Mouse (Mus musculus): ENCODE data around the gene Zfp367. TPM values are rescaled to one million over a fixed set of nuclear protein-coding genes. Genes with fewer than 3 reads are reported as not detected.

The Zfp367 gene
- polyA plus RNA-seq, 1 experiment from 2014 or later = 26.1 TPM

DNA sequence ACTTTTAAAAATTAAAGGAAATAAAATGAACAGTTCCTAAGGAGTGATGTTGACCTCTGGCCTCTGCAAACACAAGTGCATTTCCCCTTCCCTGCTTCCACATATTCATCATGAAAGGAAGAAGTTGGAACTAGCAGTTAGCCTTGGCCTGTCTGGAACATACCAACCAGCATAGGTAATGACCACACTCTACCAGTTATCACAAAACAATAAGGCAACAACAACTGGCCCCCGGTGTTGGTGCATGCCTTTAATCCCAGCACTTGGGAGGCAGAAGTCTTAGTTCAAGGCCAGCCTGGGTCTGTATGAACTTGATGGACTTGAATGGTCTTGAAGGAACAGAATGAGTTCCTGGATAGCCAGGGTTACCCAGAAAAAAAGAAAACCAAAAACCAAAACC lies 42.6 kb downstream of the Zfp367 start:
- Histone ChIP-seq H3K4me3 (no peak overlapping the region), H3K27ac (no peak overlapping the region), H3K9me3 (replicated peaks) (no peaks in the 10 kb centered on the region), H3K27me3 (replicated peaks) (no peaks in the 10 kb centered on the region), H3K36me3 (no peaks in the 10 kb centered on the region), H3K9ac (no peak overlapping the region), H3K4me2 (no peak overlapping the region), H3K4me1 (peaks cover 14% of the 10 kb centered on the region)
- 83% methylated on average over 1 of the region's 1 CpGs for WGBS (ENCODE audit: insufficient replicate concordance)
- ATAC-seq = no peak

DNA sequence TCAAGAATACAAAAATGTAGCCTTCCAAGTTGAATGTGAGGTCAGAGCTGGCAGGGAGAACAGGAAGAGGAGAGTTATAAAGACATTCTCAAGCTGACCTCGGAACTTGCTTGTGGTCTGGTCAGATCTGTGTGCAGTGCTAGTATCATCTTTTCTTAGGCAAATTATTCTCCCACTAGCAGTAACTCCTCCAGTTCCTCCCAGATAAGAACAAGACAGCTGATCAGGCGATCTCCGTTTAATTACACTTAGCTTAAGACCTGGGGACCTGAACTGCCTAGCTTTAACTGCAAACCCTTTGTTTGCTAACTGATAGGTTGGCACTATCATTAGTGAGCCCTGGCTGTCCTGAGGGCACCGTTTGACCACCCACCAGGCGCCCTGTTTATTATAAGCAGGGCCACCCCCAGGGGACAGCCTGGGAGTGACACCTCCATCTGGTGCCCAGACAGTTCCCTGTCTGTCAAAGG lies 44.6 kb downstream of the Zfp367 start:
- H3K27me3 ChIP-seq (replicated peaks) = no peaks in the 10 kb centered on the region
- no peak overlapping the region for H3K4me3 ChIP-seq
- H3K27ac ChIP-seq = no peak overlapping the region
- no peak overlapping the region for H3K4me2 ChIP-seq
- no peak overlapping the region for H3K9ac ChIP-seq
- no peaks in the 10 kb centered on the region for H3K36me3 ChIP-seq
- H3K9me3 ChIP-seq (replicated peaks) = no peaks in the 10 kb centered on the region
- H3K4me1 ChIP-seq = peaks cover 12% of the 10 kb centered on the region
- ATAC-seq = no peak
- WGBS (ENCODE audit: insufficient replicate concordance) = 15% methylated on average over 5 of the region's 5 CpGs

DNA sequence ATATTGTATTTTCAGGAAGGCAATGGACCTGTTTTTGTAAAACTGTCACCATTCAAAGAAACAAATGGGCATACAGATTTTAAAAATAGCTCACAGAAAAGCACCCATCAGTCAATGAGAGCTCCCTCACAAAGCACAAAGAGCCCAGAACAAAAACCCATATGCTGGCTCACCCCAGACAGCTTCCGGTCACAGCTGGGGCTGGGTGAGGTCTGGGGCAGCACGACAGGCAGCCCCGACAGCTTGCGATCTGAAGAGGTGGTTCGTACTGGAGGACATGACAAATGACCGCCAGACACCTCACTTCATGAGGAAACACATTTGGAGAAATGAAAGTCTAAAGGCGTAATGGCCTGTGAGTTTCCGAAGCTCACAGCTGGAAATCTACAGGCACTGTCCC lies 45.5 kb downstream of the Zfp367 start:
- no peak for ATAC-seq
- Histone ChIP-seq H3K4me2 (0 out of 2 replicates have a peak overlapping the region, but pooled peaks have one; percentile 4), H3K27me3 (replicated peaks) (no peaks in the 10 kb centered on the region), H3K9ac (no peak overlapping the region), H3K27ac (no peak overlapping the region), H3K36me3 (no peaks in the 10 kb centered on the region), H3K9me3 (replicated peaks) (no peaks in the 10 kb centered on the region), H3K4me3 (no peak overlapping the region), H3K4me1 (peaks cover 12% of the 10 kb centered on the region)
- WGBS (ENCODE audit: insufficient replicate concordance) = 32% methylated on average over 8 of the region's 8 CpGs

- Histone ChIP-seq H3K27me3 (replicated peaks) (no peaks in the 10 kb centered on the region), H3K4me1 (peaks cover 12% of the 10 kb centered on the region), H3K27ac (no peak overlapping the region), H3K4me3 (no peak overlapping the region), H3K9ac (no peak overlapping the region), H3K9me3 (replicated peaks) (no peaks in the 10 kb centered on the region), H3K4me2 (no peak overlapping the region), H3K36me3 (no peaks in the 10 kb centered on the region)
- 60% methylated on average over 3 of the region's 3 CpGs for WGBS (ENCODE audit: insufficient replicate concordance)
- no peak for ATAC-seq
These were observed 45.9 kb downstream of the Zfp367 start for GRCm38 (mm10) chr13:64107105-64107504.

GRCm38 (mm10) chr13:64105690-64106089 lies 47.3 kb downstream of the Zfp367 start:
- Histone ChIP-seq H3K27me3 (replicated peaks) (no peaks in the 10 kb centered on the region), H3K4me1 (peaks cover 12% of the 10 kb centered on the region), H3K4me2 (no peak overlapping the region), H3K9ac (no peak overlapping the region), H3K4me3 (no peak overlapping the region), H3K36me3 (no peaks in the 10 kb centered on the region), H3K9me3 (replicated peaks) (no peaks in the 10 kb centered on the region), H3K27ac (no peak overlapping the region)
- ATAC-seq = peak; percentile 46; the same call in 1 of the 2 replicates
- WGBS (ENCODE audit: insufficient replicate concordance) = 71% methylated on average over 3 of the region's 3 CpGs

GRCm38 (mm10) chr13:64100186-64100585 lies 52.8 kb downstream of the Zfp367 start:
- no peaks in the 10 kb centered on the region for H3K36me3 ChIP-seq
- no peak for ATAC-seq

DNA sequence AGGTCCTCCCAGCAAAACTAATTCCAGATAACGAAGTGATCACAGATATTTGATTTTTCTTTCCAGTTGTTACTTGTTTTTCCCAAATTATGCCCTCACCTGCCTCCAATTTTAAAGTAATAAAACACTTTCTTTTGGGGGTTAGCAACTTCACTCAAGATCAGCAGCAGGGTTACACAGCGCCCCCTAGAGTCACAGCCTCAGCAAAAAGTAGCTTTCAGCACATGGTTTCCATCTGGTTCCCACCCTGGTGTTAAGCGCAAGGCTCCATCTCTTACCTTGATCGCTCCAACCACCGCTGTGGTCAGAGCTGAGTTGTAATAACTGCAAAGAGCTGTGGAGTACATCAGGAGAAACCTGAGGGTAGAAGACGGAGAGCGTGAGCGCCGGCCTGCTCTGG lies 54.0 kb downstream of the Zfp367 start:
- ATAC-seq = no peak

More at GRCm38 (mm10) chr13:64100186-64100585, 52.8 kb downstream of the Zfp367 start:
- Histone ChIP-seq H3K9ac (no peak overlapping the region), H3K4me3 (no peak overlapping the region), H3K9me3 (replicated peaks) (no peaks in the 10 kb centered on the region), H3K4me1 (no peaks in the 10 kb centered on the region), H3K27me3 (replicated peaks) (no peaks in the 10 kb centered on the region), H3K4me2 (no peak overlapping the region), H3K27ac (no peak overlapping the region)
- 52% methylated on average over 3 of the region's 3 CpGs for WGBS (ENCODE audit: insufficient replicate concordance)

DNA sequence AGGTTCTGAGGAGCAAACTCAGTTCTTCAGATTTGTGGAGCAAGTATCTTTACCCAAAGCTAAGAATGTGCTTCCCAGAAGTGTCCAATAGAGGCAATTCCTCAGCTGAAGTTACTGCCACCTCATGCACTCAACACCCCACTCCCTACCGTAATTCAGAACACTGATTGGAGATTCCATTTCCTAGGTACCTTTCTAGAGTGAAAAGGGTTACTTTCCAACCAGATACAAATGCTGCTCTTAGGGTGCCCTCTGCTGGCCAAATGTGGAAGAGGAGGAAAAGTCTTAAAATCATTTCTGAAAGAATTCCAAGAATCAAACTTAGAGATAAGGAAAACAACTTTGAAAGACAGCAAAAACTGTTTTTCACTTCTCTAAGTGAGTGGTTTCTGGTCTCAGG lies 59.7 kb downstream of the Zfp367 start:
- no peak overlapping the region for H3K9ac ChIP-seq
- no peak overlapping the region for H3K4me2 ChIP-seq
- no peaks in the 10 kb centered on the region for H3K9me3 ChIP-seq (replicated peaks)
- H3K4me3 ChIP-seq = no peak overlapping the region
- H3K27me3 ChIP-seq (replicated peaks) = 0 out of 2 replicates have a peak, but pooled peaks cover 4% of the 10 kb centered on the region
- no peak overlapping the region for H3K27ac ChIP-seq
- ATAC-seq = no peak
- 0% methylated on average over 1 of the region's 1 CpGs for WGBS (ENCODE audit: insufficient replicate concordance)
- H3K4me1 ChIP-seq = no peaks in the 10 kb centered on the region
- H3K36me3 ChIP-seq = no peaks in the 10 kb centered on the region

More for the DNA sequence above, 54.0 kb downstream of the Zfp367 start:
- Histone ChIP-seq H3K27ac (no peak overlapping the region), H3K4me3 (no peak overlapping the region), H3K27me3 (replicated peaks) (no peaks in the 10 kb centered on the region), H3K9ac (no peak overlapping the region), H3K4me2 (no peak overlapping the region), H3K4me1 (no peaks in the 10 kb centered on the region), H3K9me3 (replicated peaks) (no peaks in the 10 kb centered on the region), H3K36me3 (no peaks in the 10 kb centered on the region)
- WGBS (ENCODE audit: insufficient replicate concordance) = 63% methylated on average over 9 of the region's 9 CpGs

GRCm38 (mm10) chr13:64092752-64093151 lies 60.2 kb downstream of the Zfp367 start:
- H3K9me3 ChIP-seq (replicated peaks) = no peaks in the 10 kb centered on the region
- H3K27me3 ChIP-seq (replicated peaks) = 0 out of 2 replicates have a peak, but pooled peaks cover 4% of the 10 kb centered on the region
- WGBS (ENCODE audit: insufficient replicate concordance) = 53% methylated on average over 6 of the region's 6 CpGs
- H3K4me1 ChIP-seq = no peaks in the 10 kb centered on the region
- H3K36me3 ChIP-seq = no peaks in the 10 kb centered on the region
- no peak overlapping the region for H3K4me2 ChIP-seq
- ATAC-seq = no peak
- no peak overlapping the region for H3K4me3 ChIP-seq
- no peak overlapping the region for H3K27ac ChIP-seq
- no peak overlapping the region for H3K9ac ChIP-seq

DNA sequence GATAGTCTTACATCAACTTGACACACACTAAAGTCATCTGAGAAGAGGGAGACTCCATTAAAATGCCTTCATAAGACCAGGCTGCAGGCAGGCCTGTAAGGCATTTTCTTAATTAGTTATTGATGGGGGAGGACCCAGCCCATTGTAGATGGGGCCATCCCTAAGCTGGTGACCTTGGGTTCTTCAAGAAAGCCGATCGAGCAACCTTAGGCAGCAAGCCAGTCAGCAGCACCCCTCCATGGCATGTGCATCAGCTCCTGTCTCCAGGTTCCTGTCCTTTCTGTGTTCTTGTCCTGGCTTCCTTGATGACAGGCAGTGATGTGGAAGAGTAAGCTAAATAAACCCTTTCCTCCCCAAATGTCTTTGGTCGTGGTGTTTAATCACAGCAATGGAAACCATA lies 60.9 kb downstream of the Zfp367 start:
- Histone ChIP-seq H3K9me3 (replicated peaks) (no peaks in the 10 kb centered on the region), H3K4me1 (no peaks in the 10 kb centered on the region), H3K27me3 (replicated peaks) (0 out of 2 replicates have a peak, but pooled peaks cover 4% of the 10 kb centered on the region), H3K4me3 (no peak overlapping the region), H3K4me2 (no peak overlapping the region), H3K36me3 (no peaks in the 10 kb centered on the region), H3K9ac (no peak overlapping the region), H3K27ac (no peak overlapping the region)
- 83% methylated on average over 3 of the region's 3 CpGs for WGBS (ENCODE audit: insufficient replicate concordance)
- no peak for ATAC-seq

GRCm38 (mm10) chr13:64091006-64091405 lies 62.0 kb downstream of the Zfp367 start:
- Histone ChIP-seq H3K27ac (no peak overlapping the region), H3K27me3 (replicated peaks) (0 out of 2 replicates have a peak, but pooled peaks cover 4% of the 10 kb centered on the region), H3K9me3 (replicated peaks) (no peaks in the 10 kb centered on the region), H3K4me3 (no peak overlapping the region), H3K36me3 (no peaks in the 10 kb centered on the region), H3K4me1 (no peaks in the 10 kb centered on the region), H3K9ac (no peak overlapping the region), H3K4me2 (no peak overlapping the region)
- ATAC-seq = no peak
- WGBS (ENCODE audit: insufficient replicate concordance) = 65% methylated on average over 7 of the region's 7 CpGs

DNA sequence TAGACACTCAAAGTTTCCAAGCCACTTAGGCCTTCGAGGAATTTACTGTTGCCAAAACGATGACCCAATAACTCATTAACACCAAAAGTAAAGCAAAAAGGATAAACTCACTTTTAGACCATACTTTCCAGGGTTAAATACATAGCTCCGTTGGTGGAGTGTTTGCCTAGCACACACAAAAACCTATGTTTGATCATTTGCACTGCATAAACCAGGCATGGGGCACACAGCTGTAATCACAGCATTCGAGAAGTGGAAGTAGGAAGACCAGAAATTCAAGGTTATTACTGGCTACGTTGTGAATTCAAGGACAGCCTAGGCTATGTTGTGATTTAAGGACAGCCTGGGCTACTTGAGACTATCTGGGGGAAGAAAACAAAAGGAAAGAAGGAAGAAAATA lies 62.7 kb downstream of the Zfp367 start:
- no peak overlapping the region for H3K4me3 ChIP-seq
- no peaks in the 10 kb centered on the region for H3K36me3 ChIP-seq
- H3K9ac ChIP-seq = no peak overlapping the region
- H3K27me3 ChIP-seq (replicated peaks) = 0 out of 2 replicates have a peak, but pooled peaks cover 4% of the 10 kb centered on the region
- WGBS (ENCODE audit: insufficient replicate concordance) = 63% methylated on average over 5 of the region's 5 CpGs
- no peaks in the 10 kb centered on the region for H3K4me1 ChIP-seq
- no peak overlapping the region for H3K27ac ChIP-seq
- H3K9me3 ChIP-seq (replicated peaks) = no peaks in the 10 kb centered on the region
- H3K4me2 ChIP-seq = no peak overlapping the region
- no peak for ATAC-seq

GRCm38 (mm10) chr13:64089130-64089529 lies 63.9 kb downstream of the Zfp367 start, which contains the start of gene Hsd17b3:
Gene Hsd17b3, minus strand, starts transcription at chr13:64089230.
- Histone ChIP-seq H3K27ac (no peak within 1 kb of the TSS), H3K4me1 (no peaks in the 10 kb centered on the region), H3K4me2 (no peak within 1 kb of the TSS), H3K9ac (no peak within 1 kb of the TSS), H3K9me3 (replicated peaks) (no peaks in the 10 kb centered on the region), H3K4me3 (no peak within 1 kb of the TSS), H3K27me3 (replicated peaks) (0 out of 2 replicates have a peak, but pooled peaks cover 4% of the 10 kb centered on the region), H3K36me3 (no peaks in the 10 kb centered on the region)
- WGBS (ENCODE audit: insufficient replicate concordance) = 54% methylated on average over 4 of the region's 4 CpGs
- ATAC-seq = no peak
